Mouse (Mus musculus): ENCODE measurements around the gene Defb38.

Gene Defb38

GRCm38 (mm10) chr8:19026466-19026865 is at the start of gene Defb38:
Gene Defb38, minus strand, starts transcription at chr8:19026566.
- no peak for DNase-seq (ENCODE audit: extremely low read depth, low read depth, low spot score)

- no peak for DNase-seq (ENCODE audit: extremely low read depth, low read depth, low spot score)
Observed at GRCm38 (mm10) chr8:19066013-19066412, 39.6 kb upstream of the Defb38 start.

DNA sequence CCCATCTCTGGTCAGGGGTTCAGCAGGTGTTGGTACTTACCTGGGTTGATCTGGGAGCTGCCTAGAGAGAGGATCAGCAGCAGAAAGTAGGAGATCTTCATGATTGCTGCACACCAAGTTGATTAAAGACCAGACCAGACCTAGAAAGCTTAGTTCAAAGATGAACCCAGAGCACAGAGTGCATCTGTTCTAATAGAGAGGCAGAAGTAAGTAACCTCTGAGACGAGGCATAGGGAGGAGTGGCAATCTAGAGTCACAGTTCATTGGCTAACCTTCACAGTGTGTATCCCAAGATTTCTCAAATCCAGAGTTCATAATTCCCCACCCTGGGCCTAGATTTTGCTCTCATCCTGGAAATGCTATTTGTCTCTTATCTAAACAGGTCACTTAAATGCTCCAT is 38.3 kb upstream of the Defb38 start, which contains the start of gene Defb39:
Gene Defb39 (minus strand): TSS at position 101 of the 400 bp plus-strand sequence.
- no peak for DNase-seq (ENCODE audit: extremely low read depth, low read depth, low spot score)

- DNase-seq (ENCODE audit: extremely low read depth, low read depth, low spot score) = no peak
Observed at GRCm38 (mm10) chr8:19062891-19063290, 36.5 kb upstream of the Defb38 start.

GRCm38 (mm10) chr8:19045242-19045641 is 18.9 kb upstream of the Defb38 start:
- DNase-seq (ENCODE audit: extremely low read depth, low read depth, low spot score) = no peak
